Mouse (Mus musculus) C2C12 (cell line): ENCODE data around the gene Rims3. TPM values are rescaled to one million over a fixed set of nuclear protein-coding genes. Genes with fewer than 3 reads are reported as not detected.

Experiments used
- H3K27me3 ChIP-seq: one replicate; pipeline ENCODE4 v1.6.1; 2011; ENCODE audit not compliant: control insufficient read depth, insufficient read depth, insufficient read length
- H3K36me3 ChIP-seq: one replicate; pipeline ENCODE4 v1.6.1; 2011; ENCODE audit not compliant: control insufficient read depth, insufficient read depth
- H3K4me3 ChIP-seq: one replicate; pipeline ENCODE4 v1.5.1; 2011; ENCODE audit warnings: mild to moderate bottlenecking, control low read depth; ENCODE audit not compliant: poor library complexity, insufficient read depth, severe bottlenecking
- H3K79me2 ChIP-seq: one replicate; pipeline ENCODE4 v1.6.1; 2011; ENCODE audit not compliant: control insufficient read depth, insufficient read depth
- H3K79me3 ChIP-seq: one replicate; pipeline ENCODE4 v1.6.1; 2011; ENCODE audit warnings: low read depth, control low read depth
- H3ac ChIP-seq: one replicate; pipeline ENCODE3; 2011; ENCODE audit warnings: low read depth; ENCODE audit not compliant: control insufficient read depth, insufficient read length
- CEBPB ChIP-seq: IDR thresholded peaks from one replicate; pipeline ENCODE4 v1.6.1; 2011; ENCODE audit warnings: low read depth, mild to moderate bottlenecking, control low read depth, moderate library complexity
- CTCF ChIP-seq: IDR thresholded peaks from one replicate; pipeline ENCODE4 v1.5.1; 2011; ENCODE audit not compliant: control insufficient read depth, insufficient read depth, insufficient read length
- FOSL1 ChIP-seq: IDR thresholded peaks from one replicate; pipeline ENCODE4 v1.8.0; 2011; ENCODE audit warnings: mild to moderate bottlenecking, low read length; ENCODE audit not compliant: poor library complexity, insufficient read depth, severe bottlenecking
- MAX ChIP-seq: IDR thresholded peaks from one replicate; pipeline ENCODE4 v1.6.1; 2011; ENCODE audit warnings: mild to moderate bottlenecking, control low read depth
- MYOD1 ChIP-seq: IDR thresholded peaks from one replicate; pipeline ENCODE4 v1.6.1; 2011; ENCODE audit warnings: low read depth; ENCODE audit not compliant: control insufficient read depth, insufficient read length
- MYOG ChIP-seq: IDR thresholded peaks from one replicate; pipeline ENCODE4 v1.6.1; 2011; ENCODE audit not compliant: control insufficient read depth, insufficient read length; ENCODE audit errors: extremely low read depth
- USF1 ChIP-seq: IDR thresholded peaks from one replicate; pipeline ENCODE4 v1.6.1; 2011; ENCODE audit warnings: low read depth, mild to moderate bottlenecking, control low read depth, moderate library complexity
- polyA plus RNA-seq: library from polyadenylated mRNA; unstranded; fragments of >200 nt; fragmentation: generic; extraction: Trizol; gene quantifications from one replicate; pipeline ENCODE4 v1.2.1, GENCODE M21; 2012; ENCODE audit warnings: missing spikeins

The Rims3 gene
- polyA plus RNA-seq, 1 experiment, result 0.01 TPM

GRCm38 (mm10) chr4:120825100-120825553, 29.5 kb upstream of the Rims3 start:
- H3ac ChIP-seq, result peak overlapping the region; percentile 82
- H3K79me2 ChIP-seq, result peaks cover 50% of the 10 kb centered on the region
- no peaks in the 10 kb centered on the region for H3K36me3 ChIP-seq
- peaks cover 46% of the 10 kb centered on the region for H3K79me3 ChIP-seq
- H3K4me3 ChIP-seq, result peak overlapping the region; percentile 84
- H3K27me3 ChIP-seq, result peaks cover 1% of the 10 kb centered on the region
- TF ChIP-seq FOSL1, result no peak

- Histone ChIP-seq H3K79me3 (peaks cover 40% of the 10 kb centered on the region), H3ac (peak overlapping the region; percentile 77), H3K4me3 (peak overlapping the region; percentile 84), H3K27me3 (peaks cover 7% of the 10 kb centered on the region), H3K36me3 (no peaks in the 10 kb centered on the region), H3K79me2 (peaks cover 43% of the 10 kb centered on the region)
- TF ChIP-seq MAX (peak; percentile 49), CEBPB (no peak), MYOG (no peak)
Measured at GRCm38 (mm10) chr4:120825577-120826326, 28.9 kb upstream of the Rims3 start.

GRCm38 (mm10) chr4:120826418-120826817, 28.2 kb upstream of the Rims3 start:
- Histone ChIP-seq H3ac (no peak overlapping the region), H3K4me3 (no peak overlapping the region), H3K79me2 (peaks cover 37% of the 10 kb centered on the region), H3K36me3 (no peaks in the 10 kb centered on the region), H3K79me3 (peaks cover 35% of the 10 kb centered on the region), H3K27me3 (peaks cover 12% of the 10 kb centered on the region)
- TF ChIP-seq FOSL1, result no peak
- no peak for TF ChIP-seq MYOD1
- no peak for TF ChIP-seq USF1
- no peak for TF ChIP-seq MAX
- TF ChIP-seq CTCF, result no peak
- no peak for TF ChIP-seq MYOG
- TF ChIP-seq CEBPB, result no peak

GRCm38 (mm10) chr4:120830767-120831166, 23.8 kb upstream of the Rims3 start:
- H3K4me3 ChIP-seq, result no peak overlapping the region

GRCm38 (mm10) chr4:120831472-120831871, 23.1 kb upstream of the Rims3 start, which contains the start of gene Nfyc:
Nfyc (minus strand) TSS chr4:120831572.
- no peaks in the 10 kb centered on the region for H3K79me3 ChIP-seq
- no peak within 1 kb of the TSS for H3K4me3 ChIP-seq
- no peak within 1 kb of the TSS for H3ac ChIP-seq
- no peak for TF ChIP-seq MAX
- no peak for TF ChIP-seq CTCF
- TF ChIP-seq USF1, result no peak
- TF ChIP-seq MYOG, result no peak
- no peak for TF ChIP-seq FOSL1
- TF ChIP-seq CEBPB, result no peak
- TF ChIP-seq MYOD1, result no peak
- peaks cover 29% of the 10 kb centered on the region for H3K27me3 ChIP-seq
- no peaks in the 10 kb centered on the region for H3K36me3 ChIP-seq
- H3K79me2 ChIP-seq, result no peaks in the 10 kb centered on the region

More at GRCm38 (mm10) chr4:120830767-120831166, 23.8 kb upstream of the Rims3 start:
- peaks cover 25% of the 10 kb centered on the region for H3K27me3 ChIP-seq
- no peak overlapping the region for H3ac ChIP-seq
- H3K79me2 ChIP-seq, result no peaks in the 10 kb centered on the region
- H3K36me3 ChIP-seq, result no peaks in the 10 kb centered on the region
- H3K79me3 ChIP-seq, result no peaks in the 10 kb centered on the region
- TF ChIP-seq MYOG (no peak), MAX (no peak), CTCF (no peak), MYOD1 (no peak), USF1 (no peak), FOSL1 (no peak), CEBPB (no peak)

DNA sequence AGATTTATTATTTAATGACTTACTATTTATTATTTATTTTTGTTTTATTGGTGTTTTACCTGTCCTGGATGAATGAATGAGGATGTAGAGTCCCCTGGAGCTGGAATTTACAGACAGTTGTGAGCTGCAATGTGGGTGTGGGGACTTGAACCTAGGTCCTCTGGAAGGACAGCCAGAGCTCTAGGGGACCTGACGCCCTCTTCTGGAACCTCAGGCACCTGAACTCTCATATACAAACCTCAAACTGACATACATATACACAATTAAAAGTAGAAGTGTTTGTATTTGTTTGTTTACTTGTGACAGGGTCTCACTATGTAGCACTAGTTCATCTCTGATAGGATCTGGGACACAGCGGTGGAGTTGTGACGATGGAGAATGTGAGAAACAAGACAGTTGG, 13.3 kb upstream of the Rims3 start:
- no peak for TF ChIP-seq FOSL1
- no peak for TF ChIP-seq USF1
- TF ChIP-seq MYOG, result no peak
- TF ChIP-seq MYOD1, result no peak

More for the DNA sequence above, 13.3 kb upstream of the Rims3 start:
- Histone ChIP-seq H3K4me3 (no peak overlapping the region), H3K79me2 (no peaks in the 10 kb centered on the region), H3K27me3 (peaks cover 37% of the 10 kb centered on the region), H3K36me3 (no peaks in the 10 kb centered on the region), H3ac (no peak overlapping the region), H3K79me3 (no peaks in the 10 kb centered on the region)
